Mouse (Mus musculus) heart, adult 2 months (tissue): ENCODE measurements at regions not wholly inside any gene's neighbourhood (a gene's known extent, or its start where the extent isn't known, plus 50 kb on each side); places are given as distances from the start of the nearest gene placed in this dataset.

ENCODE experiments used
- CTCF ChIP-seq: fragments of 200-600 bp; IDR thresholded peaks from 2 replicates; pipeline ENCODE4 v1.8.1; 2022; ENCODE audit warnings: antibody characterized with exemption, mild to moderate bottlenecking, moderate library complexity
- POLR2A ChIP-seq: fragments of 200-500 bp; IDR thresholded peaks from 2 replicates; pipeline ENCODE4 v1.6.1; 2011; ENCODE audit warnings: mild to moderate bottlenecking, low read depth, low read length, control low read depth; ENCODE audit not compliant: insufficient read depth

GRCm38 (mm10) chr4:137134553-137134952 lies 86.0 kb upstream of the Zbtb40 start:
- no peak for TF ChIP-seq CTCF
- TF ChIP-seq POLR2A: no peak
